Mouse (Mus musculus) thymus, adult 2 months (tissue): ENCODE results near the gene Ndfip2.

Source experiments
- CTCF ChIP-seq: fragments of 200-500 bp; IDR thresholded peaks from 2 replicates; pipeline ENCODE4 v1.5.1; 2012; ENCODE audit warnings: mild to moderate bottlenecking, control low read depth, low read length, moderate library complexity, borderline replicate concordance; ENCODE audit not compliant: control insufficient read depth, poor library complexity, insufficient read depth; ENCODE audit errors: extremely low read depth
- POLR2A ChIP-seq: fragments of 200-500 bp; IDR thresholded peaks from 2 replicates; pipeline ENCODE4 v1.6.1; 2012; ENCODE audit warnings: mild to moderate bottlenecking, low read length, control low read depth, moderate library complexity; ENCODE audit not compliant: control insufficient read depth, poor library complexity, insufficient read depth; ENCODE audit errors: extremely low read depth

GRCm38 (mm10) chr14:105238450-105239038 lies 19.8 kb upstream of the Ndfip2 start:
- TF ChIP-seq CTCF (no peak), POLR2A (no peak)
